Mouse (Mus musculus) thymus, postnatal 4 days (tissue): ENCODE measurements around the gene Kcnk3.

ENCODE experiments used
- DNase-seq: peaks from one replicate; pipeline ENCODE4 v3.0.0; 2021

The Kcnk3 gene

GRCm38 (mm10) chr5:30588301-30588968 is 465 bp downstream of the Kcnk3 start:
- no peak for DNase-seq

- DNase-seq: no peak
Measured at GRCm38 (mm10) chr5:30589069-30589468, 1.1 kb downstream of the Kcnk3 start.

GRCm38 (mm10) chr5:30589546-30589945 is 1.6 kb downstream of the Kcnk3 start:
- DNase-seq: no peak

GRCm38 (mm10) chr5:30590231-30590630 is 2.3 kb downstream of the Kcnk3 start:
- no peak for DNase-seq

- DNase-seq: no peak
Measured at GRCm38 (mm10) chr5:30591205-30591731, 3.3 kb downstream of the Kcnk3 start.

- no peak for DNase-seq
Measured at GRCm38 (mm10) chr5:30591786-30592185, 3.8 kb downstream of the Kcnk3 start.

GRCm38 (mm10) chr5:30592279-30592980 is 4.5 kb downstream of the Kcnk3 start:
- no peak for DNase-seq

- DNase-seq: no peak
Measured at GRCm38 (mm10) chr5:30593360-30593759, 5.4 kb downstream of the Kcnk3 start.

- DNase-seq: no peak
Measured at GRCm38 (mm10) chr5:30593811-30594504, 6.0 kb downstream of the Kcnk3 start.

GRCm38 (mm10) chr5:30594953-30595560 is 7.1 kb downstream of the Kcnk3 start:
- no peak for DNase-seq

GRCm38 (mm10) chr5:30601397-30601796 is 13.4 kb downstream of the Kcnk3 start:
- DNase-seq: no peak

GRCm38 (mm10) chr5:30603255-30603654 is 15.3 kb downstream of the Kcnk3 start:
- no peak for DNase-seq

GRCm38 (mm10) chr5:30603926-30604325 is 16.0 kb downstream of the Kcnk3 start:
- DNase-seq: no peak

- DNase-seq: no peak
Measured at GRCm38 (mm10) chr5:30604769-30605188, 16.8 kb downstream of the Kcnk3 start.

GRCm38 (mm10) chr5:30605649-30606048 is 17.7 kb downstream of the Kcnk3 start:
- DNase-seq: no peak

GRCm38 (mm10) chr5:30606424-30607073 is 18.6 kb downstream of the Kcnk3 start:
- DNase-seq: no peak

GRCm38 (mm10) chr5:30609094-30609493 is 21.1 kb downstream of the Kcnk3 start:
- DNase-seq: no peak

GRCm38 (mm10) chr5:30609918-30610645 is 22.1 kb downstream of the Kcnk3 start:
- DNase-seq: no peak

- no peak for DNase-seq
Measured at GRCm38 (mm10) chr5:30611091-30611490, 23.1 kb downstream of the Kcnk3 start.

- no peak for DNase-seq
Measured at GRCm38 (mm10) chr5:30611689-30612088, 23.7 kb downstream of the Kcnk3 start.

- no peak for DNase-seq
Measured at GRCm38 (mm10) chr5:30612575-30612974, 24.6 kb downstream of the Kcnk3 start.

- DNase-seq: no peak
Measured at GRCm38 (mm10) chr5:30613242-30613641, 25.3 kb downstream of the Kcnk3 start.
